Mouse (Mus musculus): ENCODE measurements around the gene Sec14l5.

DNA sequence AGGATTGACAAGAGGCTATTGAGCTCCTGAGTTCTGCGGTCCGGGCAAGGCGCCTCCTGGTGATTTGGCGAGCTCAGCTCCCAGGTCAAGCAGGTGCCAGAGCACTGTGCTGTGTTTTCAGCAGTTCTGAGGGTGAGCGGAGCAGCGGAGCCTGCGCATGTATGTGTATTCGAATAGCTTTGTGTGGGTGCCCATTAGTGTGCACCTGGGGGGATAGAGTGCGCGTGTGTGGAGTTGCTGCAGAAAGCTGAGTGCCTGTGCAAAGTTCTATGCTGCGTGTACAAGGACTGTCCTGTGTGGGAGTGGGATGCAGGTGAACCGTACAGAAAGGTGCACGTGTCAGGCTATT is at the start of gene Sec14l5:
- TF ChIP-seq POLR2A (IDR thresholded peaks at IDR 0.05; ENCODE audit: control insufficient read depth, low read depth, low read length) = no peak
- no peak for TF ChIP-seq CTCF (IDR thresholded peaks at IDR 0.05; ENCODE audit: control insufficient read depth, insufficient read depth, insufficient replicate concordance, low read depth, low read length)
